Mouse (Mus musculus): ENCODE results near the gene Ccdc190.

DNA sequence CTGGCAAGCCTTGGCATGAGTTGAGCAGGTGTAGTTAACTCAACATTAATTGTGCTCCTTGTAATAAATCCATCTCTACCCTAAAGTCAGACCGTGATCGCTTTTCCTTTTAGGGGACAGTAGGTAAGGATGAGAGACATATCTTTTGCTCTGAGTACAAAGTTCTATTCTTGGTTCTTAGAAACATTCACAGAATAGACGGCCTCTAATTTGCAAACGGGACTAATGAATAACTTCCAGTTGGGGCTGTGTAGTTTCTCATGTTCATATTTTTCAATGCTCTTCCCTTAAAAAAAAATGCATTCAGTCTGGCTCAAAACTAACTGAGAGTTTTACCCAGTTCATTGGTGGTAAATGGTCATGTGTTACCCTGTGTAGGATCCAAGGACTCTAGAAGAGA, 42.5 kb downstream of the Ccdc190 start:
- TF ChIP-seq POLR2A (IDR thresholded peaks at IDR 0.05; ENCODE audit: control insufficient read depth, extremely low read depth, insufficient read depth, low read length, poor library complexity), result no peak
- no peak for TF ChIP-seq CTCF (IDR thresholded peaks at IDR 0.05; ENCODE audit: borderline replicate concordance, control insufficient read depth, extremely low read depth, insufficient read depth, low read length, poor library complexity)
